Mouse (Mus musculus) midbrain, embryonic 15.5 days (tissue): ENCODE results near the gene Stox2. TPM values are rescaled to one million over a fixed set of nuclear protein-coding genes. Genes with fewer than 3 reads are reported as not detected.

Source experiments
- ATAC-seq: fragments of 200-750 bp; cut with Nextera tagmentation; replicated peaks from 2 replicates; pipeline ENCODE4 v1.8.0; 2017; ENCODE audit warnings: moderate TSS enrichment
- H3K27ac ChIP-seq: fragments of 300-500 bp; sonication (generic); 2 replicates; pipeline ENCODE4 v1.5.1; 2015; ENCODE audit warnings: mild to moderate bottlenecking, inconsistent platforms
- H3K27me3 ChIP-seq: fragments of 300-500 bp; sonication (generic); replicated peaks from 2 replicates; pipeline ENCODE4 v1.6.1; 2015; ENCODE audit warnings: inconsistent platforms
- H3K36me3 ChIP-seq: fragments of 300-500 bp; sonication (generic); replicated peaks from 2 replicates; pipeline ENCODE4 v1.6.1; 2015; ENCODE audit warnings: inconsistent platforms
- H3K4me1 ChIP-seq: fragments of 300-500 bp; sonication (generic); 2 replicates; pipeline ENCODE4 v1.6.1; 2015; ENCODE audit warnings: inconsistent platforms
- H3K4me2 ChIP-seq: fragments of 300-500 bp; sonication (generic); 2 replicates; pipeline ENCODE4 v1.6.1; 2015; ENCODE audit warnings: inconsistent platforms, mild to moderate bottlenecking, moderate library complexity
- H3K4me3 ChIP-seq: fragments of 300-500 bp; sonication (generic); 2 replicates; pipeline ENCODE4 v1.5.1; 2015; ENCODE audit warnings: mild to moderate bottlenecking, inconsistent platforms
- H3K9ac ChIP-seq: fragments of 300-500 bp; sonication (generic); 2 replicates; pipeline ENCODE4 v1.6.1; 2015; ENCODE audit warnings: mild to moderate bottlenecking, inconsistent platforms
- H3K9me3 ChIP-seq: fragments of 300-500 bp; sonication (generic); 2 replicates; pipeline ENCODE4 v1.6.1; 2016; ENCODE audit warnings: inconsistent platforms
- WGBS: fragments of 180-500 bp; shearing (Covaris S2); methylation state at CpG from one replicate; pipeline ENCODE4 v1.1.7; 2015; ENCODE audit warnings: mixed read lengths; 5-methylcytosine and 5-hydroxymethylcytosine counted together
- polyA plus RNA-seq: library from polyadenylated mRNA; unstranded; fragments of >200 nt; fragmentation: Nextera tagmentation; extraction: Ambion mirVana; gene quantifications from 2 replicates; pipeline ENCODE4 v1.2.1, GENCODE M21; 2015

Gene Stox2
- polyA plus RNA-seq, 1 experiment from 2014 or later, result 51.3 TPM

DNA sequence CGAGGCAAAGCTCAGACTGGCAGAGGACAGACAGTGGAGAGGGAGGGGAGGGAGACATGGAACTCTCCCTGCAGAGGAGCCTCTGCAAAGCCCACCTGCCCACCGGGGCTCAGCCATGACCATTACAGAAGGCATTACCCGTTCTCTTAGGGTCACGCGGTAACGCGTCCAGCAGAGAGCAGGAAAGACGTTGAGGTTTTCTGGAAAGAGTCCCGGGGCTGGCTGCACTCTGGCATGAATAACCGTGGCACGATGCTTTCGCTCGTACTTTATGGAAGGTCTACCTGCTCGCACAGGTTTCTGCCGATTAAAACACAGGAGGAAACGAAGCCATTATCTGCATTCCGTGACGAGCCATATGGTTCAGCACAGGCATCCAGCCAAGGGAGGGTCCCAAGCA is 53.9 kb downstream of the Stox2 start:
- Histone ChIP-seq H3K4me2 (no peak overlapping the region), H3K9me3 (no peaks in the 10 kb centered on the region), H3K4me3 (no peak overlapping the region), H3K36me3 (no peaks in the 10 kb centered on the region), H3K9ac (no peak overlapping the region), H3K4me1 (no peaks in the 10 kb centered on the region), H3K27ac (no peak overlapping the region), H3K27me3 (no peaks in the 10 kb centered on the region)
- 82% methylated on average over 18 of the region's 18 CpGs for WGBS
- ATAC-seq, result no peak

- H3K27ac ChIP-seq, result no peak overlapping the region
Observed at GRCm38 (mm10) chr8:47391844-47392243, 54.3 kb downstream of the Stox2 start.

DNA sequence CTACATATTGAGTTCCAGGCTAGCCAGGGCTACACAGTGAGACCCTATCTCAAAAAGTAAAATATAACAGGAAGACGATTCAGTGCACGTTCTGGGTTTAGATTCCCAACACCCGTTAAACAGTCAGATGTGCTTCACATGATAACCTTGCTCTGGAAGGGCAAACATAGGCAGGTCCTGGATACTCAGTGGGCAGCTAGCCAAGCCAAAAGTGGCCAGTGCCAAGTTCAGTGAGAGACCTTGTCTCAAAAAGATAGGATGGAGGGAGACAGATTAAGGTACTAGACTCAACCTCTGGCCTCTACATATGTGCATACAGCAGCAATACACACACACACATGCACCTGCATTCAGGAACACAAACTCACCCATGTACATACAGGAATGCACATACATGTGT is 56.7 kb downstream of the Stox2 start:
- no peak for ATAC-seq
- Histone ChIP-seq H3K9me3 (no peaks in the 10 kb centered on the region), H3K4me2 (no peak overlapping the region), H3K27ac (no peak overlapping the region), H3K9ac (no peak overlapping the region), H3K27me3 (no peaks in the 10 kb centered on the region), H3K4me3 (no peak overlapping the region), H3K36me3 (no peaks in the 10 kb centered on the region), H3K4me1 (no peaks in the 10 kb centered on the region)
- 89% methylated on average over 3 of the region's 3 CpGs for WGBS

More at GRCm38 (mm10) chr8:47391844-47392243, 54.3 kb downstream of the Stox2 start:
- no peak overlapping the region for H3K4me2 ChIP-seq
- H3K4me1 ChIP-seq, result no peaks in the 10 kb centered on the region
- WGBS, result 94% methylated on average over 10 of the region's 10 CpGs
- no peak overlapping the region for H3K9ac ChIP-seq
- no peaks in the 10 kb centered on the region for H3K27me3 ChIP-seq
- no peak overlapping the region for H3K4me3 ChIP-seq
- H3K9me3 ChIP-seq, result no peaks in the 10 kb centered on the region
- no peaks in the 10 kb centered on the region for H3K36me3 ChIP-seq
- no peak for ATAC-seq

GRCm38 (mm10) chr8:47388171-47388570 is 58.0 kb downstream of the Stox2 start:
- Histone ChIP-seq H3K4me2 (no peak overlapping the region), H3K4me3 (no peak overlapping the region), H3K36me3 (no peaks in the 10 kb centered on the region), H3K27me3 (no peaks in the 10 kb centered on the region), H3K9me3 (no peaks in the 10 kb centered on the region), H3K9ac (no peak overlapping the region), H3K27ac (no peak overlapping the region), H3K4me1 (no peaks in the 10 kb centered on the region)
- ATAC-seq, result no peak
- 85% methylated on average over 12 of the region's 12 CpGs for WGBS

- WGBS, result 84% methylated on average over 1 of the region's 1 CpGs
- Histone ChIP-seq H3K27ac (no peak overlapping the region), H3K9me3 (no peaks in the 10 kb centered on the region), H3K4me2 (no peak overlapping the region), H3K4me1 (no peaks in the 10 kb centered on the region), H3K4me3 (no peak overlapping the region), H3K9ac (no peak overlapping the region), H3K36me3 (no peaks in the 10 kb centered on the region), H3K27me3 (no peaks in the 10 kb centered on the region)
- ATAC-seq, result no peak
Observed at GRCm38 (mm10) chr8:47385810-47386209, 60.4 kb downstream of the Stox2 start.

GRCm38 (mm10) chr8:47384151-47384550 is 62.0 kb downstream of the Stox2 start:
- no peak overlapping the region for H3K4me3 ChIP-seq
- H3K4me1 ChIP-seq, result no peaks in the 10 kb centered on the region
- H3K36me3 ChIP-seq, result no peaks in the 10 kb centered on the region
- H3K27me3 ChIP-seq, result no peaks in the 10 kb centered on the region
- WGBS, result 87% methylated on average over 5 of the region's 5 CpGs
- H3K9ac ChIP-seq, result no peak overlapping the region
- no peak overlapping the region for H3K4me2 ChIP-seq
- no peaks in the 10 kb centered on the region for H3K9me3 ChIP-seq
- no peak overlapping the region for H3K27ac ChIP-seq
- no peak for ATAC-seq

GRCm38 (mm10) chr8:47383632-47384031 is 62.5 kb downstream of the Stox2 start:
- no peak overlapping the region for H3K4me3 ChIP-seq
- H3K27me3 ChIP-seq, result no peaks in the 10 kb centered on the region
- WGBS, result 92% methylated on average over 9 of the region's 9 CpGs
- no peak for ATAC-seq
- no peak overlapping the region for H3K9ac ChIP-seq
- H3K27ac ChIP-seq, result no peak overlapping the region
- no peaks in the 10 kb centered on the region for H3K9me3 ChIP-seq
- H3K36me3 ChIP-seq, result no peaks in the 10 kb centered on the region
- no peak overlapping the region for H3K4me2 ChIP-seq
- no peaks in the 10 kb centered on the region for H3K4me1 ChIP-seq

DNA sequence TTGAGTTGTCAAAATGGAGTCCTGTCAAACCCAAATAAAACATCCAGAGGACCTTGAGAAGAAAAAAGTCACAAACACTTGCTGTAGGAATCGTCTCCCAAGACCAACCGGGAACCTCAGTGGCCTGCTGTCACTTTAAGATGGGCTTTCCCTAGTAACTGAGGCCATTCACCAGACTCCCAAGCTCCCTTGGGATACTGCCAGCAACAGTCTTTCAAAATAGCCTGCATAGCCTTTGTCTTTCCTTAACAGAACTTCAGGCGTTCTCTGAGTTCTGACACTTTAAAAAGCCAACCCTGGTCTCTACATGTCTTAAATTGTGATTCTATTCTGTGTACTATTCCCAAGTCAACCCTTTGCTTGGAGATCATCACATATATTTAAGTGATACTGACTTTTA is 64.9 kb downstream of the Stox2 start:
- WGBS, result 33% methylated on average over 3 of the region's 3 CpGs
- no peaks in the 10 kb centered on the region for H3K4me1 ChIP-seq
- no peak overlapping the region for H3K9ac ChIP-seq
- H3K36me3 ChIP-seq, result no peaks in the 10 kb centered on the region
- no peak overlapping the region for H3K27ac ChIP-seq
- H3K27me3 ChIP-seq, result no peaks in the 10 kb centered on the region
- no peak for ATAC-seq
- H3K9me3 ChIP-seq, result no peaks in the 10 kb centered on the region
- no peak overlapping the region for H3K4me2 ChIP-seq
- H3K4me3 ChIP-seq, result no peak overlapping the region

- H3K36me3 ChIP-seq, result no peaks in the 10 kb centered on the region
- no peaks in the 10 kb centered on the region for H3K4me1 ChIP-seq
- no peak for ATAC-seq
- no peak overlapping the region for H3K9ac ChIP-seq
- 73% methylated on average over 6 of the region's 6 CpGs for WGBS
- H3K9me3 ChIP-seq, result no peaks in the 10 kb centered on the region
- no peak overlapping the region for H3K4me3 ChIP-seq
- no peak overlapping the region for H3K27ac ChIP-seq
- H3K27me3 ChIP-seq, result no peaks in the 10 kb centered on the region
- no peak overlapping the region for H3K4me2 ChIP-seq
Observed at GRCm38 (mm10) chr8:47380725-47381124, 65.4 kb downstream of the Stox2 start.

GRCm38 (mm10) chr8:47380075-47380474 is 66.1 kb downstream of the Stox2 start:
- Histone ChIP-seq H3K36me3 (no peaks in the 10 kb centered on the region), H3K27me3 (no peaks in the 10 kb centered on the region), H3K4me2 (no peak overlapping the region), H3K9me3 (no peaks in the 10 kb centered on the region), H3K27ac (no peak overlapping the region), H3K4me1 (no peaks in the 10 kb centered on the region), H3K9ac (no peak overlapping the region), H3K4me3 (no peak overlapping the region)
- 71% methylated on average over 3 of the region's 3 CpGs for WGBS
- ATAC-seq, result no peak

DNA sequence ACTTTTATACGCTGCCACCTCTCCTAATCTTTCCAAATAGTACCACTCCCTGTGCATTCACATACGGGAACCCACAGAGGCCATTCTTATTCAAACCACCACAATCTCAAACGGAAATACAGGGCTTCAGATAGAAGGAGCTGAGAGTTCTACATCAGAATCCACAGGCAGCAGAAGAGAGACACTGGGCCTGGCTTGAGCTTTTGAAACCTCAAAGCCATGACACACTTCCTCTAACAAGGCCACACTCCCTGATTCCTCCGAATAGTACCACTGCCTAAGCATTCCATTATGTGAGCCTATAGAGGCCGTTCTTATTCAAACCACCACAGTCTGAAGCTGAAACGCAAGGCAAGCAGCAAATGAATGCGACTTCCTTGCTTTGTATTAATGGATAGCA is 69.5 kb downstream of the Stox2 start:
- no peak overlapping the region for H3K27ac ChIP-seq
- ATAC-seq, result no peak
- no peak overlapping the region for H3K4me2 ChIP-seq
- 88% methylated on average over 7 of the region's 7 CpGs for WGBS
- no peaks in the 10 kb centered on the region for H3K27me3 ChIP-seq
- H3K9ac ChIP-seq, result no peak overlapping the region
- no peaks in the 10 kb centered on the region for H3K36me3 ChIP-seq
- H3K9me3 ChIP-seq, result no peaks in the 10 kb centered on the region
- H3K4me3 ChIP-seq, result no peak overlapping the region
- no peaks in the 10 kb centered on the region for H3K4me1 ChIP-seq

DNA sequence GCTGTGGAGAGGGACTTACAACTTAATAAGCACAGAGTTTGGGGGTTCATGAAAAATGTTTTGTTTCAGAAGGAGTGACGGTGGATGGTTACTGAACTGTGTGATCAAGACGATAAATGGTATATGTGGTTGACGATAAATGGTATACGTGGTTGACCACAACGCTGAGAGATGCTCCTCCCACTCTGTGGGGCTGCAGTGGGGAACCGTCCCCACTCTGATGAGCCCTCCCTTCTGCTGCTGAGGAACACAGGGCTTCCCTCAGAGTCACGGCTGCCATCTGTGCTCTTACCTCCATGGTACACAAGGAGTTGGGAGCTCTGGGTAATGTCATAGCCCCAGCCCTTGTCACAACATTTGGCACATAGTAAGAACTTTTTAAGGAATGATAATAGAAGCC is 72.4 kb downstream of the Stox2 start:
- H3K27ac ChIP-seq, result no peak overlapping the region
- H3K4me2 ChIP-seq, result no peak overlapping the region
- no peak overlapping the region for H3K9ac ChIP-seq
- H3K4me1 ChIP-seq, result peaks cover 9% of the 10 kb centered on the region; the same call in 1 of the 2 replicates
- no peaks in the 10 kb centered on the region for H3K36me3 ChIP-seq
- no peaks in the 10 kb centered on the region for H3K27me3 ChIP-seq
- no peak overlapping the region for H3K4me3 ChIP-seq
- H3K9me3 ChIP-seq, result no peaks in the 10 kb centered on the region
- 89% methylated on average over 7 of the region's 7 CpGs for WGBS
- ATAC-seq, result no peak

DNA sequence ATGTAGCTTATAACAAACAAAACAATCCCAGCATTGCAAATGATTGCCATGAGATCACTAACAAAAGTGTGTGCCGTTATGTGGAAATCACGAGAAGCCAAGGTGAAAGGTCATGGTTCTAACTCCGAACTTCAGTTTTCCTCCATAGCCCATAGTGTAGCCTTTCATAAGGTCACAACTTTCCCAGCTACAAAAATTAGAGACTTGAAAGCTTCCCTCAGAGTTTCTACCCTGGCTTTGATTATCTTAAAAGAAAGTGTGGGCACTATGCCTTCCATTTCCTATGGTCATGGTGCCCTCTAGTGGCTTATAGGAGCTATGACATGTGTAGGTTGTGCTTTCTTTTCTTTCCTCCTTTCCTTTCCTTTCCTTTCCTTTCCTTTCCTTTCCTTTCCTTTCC is 74.6 kb downstream of the Stox2 start:
- no peaks in the 10 kb centered on the region for H3K36me3 ChIP-seq
- no peak overlapping the region for H3K4me2 ChIP-seq
- no peak overlapping the region for H3K4me3 ChIP-seq
- no peak overlapping the region for H3K9ac ChIP-seq
- ATAC-seq, result peak; percentile 78
- H3K4me1 ChIP-seq, result peaks cover 9% of the 10 kb centered on the region; the same call in 1 of the 2 replicates
- H3K27ac ChIP-seq, result no peak overlapping the region
- H3K9me3 ChIP-seq, result no peaks in the 10 kb centered on the region
- WGBS, result 27% methylated on average over 3 of the region's 3 CpGs
- no peaks in the 10 kb centered on the region for H3K27me3 ChIP-seq
